Mouse (Mus musculus): ENCODE measurements at regions not wholly inside any gene's neighbourhood (a gene's known extent, or its start where the extent isn't known, plus 50 kb on each side); places are given as distances from the start of the nearest gene placed in this dataset.

- no peaks in the 10 kb centered on the region for H3K36me3 ChIP-seq (ENCODE audit: control insufficient read depth, insufficient read depth)
- 74% methylated on average over 5 of the region's 5 CpGs for WGBS
- no peak for ATAC-seq
Measured at GRCm38 (mm10) chr16:39650616-39651015, 333.5 kb upstream of the Lsamp start.

GRCm38 (mm10) chr16:39667905-39668304, 316.3 kb upstream of the Lsamp start:
- Histone ChIP-seq H3K4me2 (ENCODE audit: low read length) (no peak overlapping the region), H3K9ac (replicated peaks; ENCODE audit: low read depth, low read length) (no peak overlapping the region), H3K9me3 (ENCODE audit: control insufficient read depth, low read length) (no peaks in the 10 kb centered on the region), H3K27me3 (replicated peaks; ENCODE audit: control insufficient read depth, insufficient read depth, low read length) (no peaks in the 10 kb centered on the region), H3K36me3 (ENCODE audit: control insufficient read depth, insufficient read depth) (no peaks in the 10 kb centered on the region), H3K27ac (ENCODE audit: low read length) (no peak overlapping the region), H3K4me3 (replicated peaks; ENCODE audit: low read length) (no peak overlapping the region), H3K4me1 (replicated peaks; ENCODE audit: control insufficient read depth, insufficient read depth, low read length) (no peaks in the 10 kb centered on the region)
- no peak for ATAC-seq
- WGBS, result 63% methylated on average over 1 of the region's 1 CpGs

More at GRCm38 (mm10) chr16:39650616-39651015, 333.5 kb upstream of the Lsamp start:
- Histone ChIP-seq H3K4me1 (replicated peaks; ENCODE audit: control insufficient read depth, insufficient read depth, low read length) (no peaks in the 10 kb centered on the region), H3K27ac (ENCODE audit: low read length) (no peak overlapping the region), H3K27me3 (replicated peaks; ENCODE audit: control insufficient read depth, insufficient read depth, low read length) (no peaks in the 10 kb centered on the region), H3K9me3 (ENCODE audit: control insufficient read depth, low read length) (no peaks in the 10 kb centered on the region), H3K9ac (replicated peaks; ENCODE audit: low read depth, low read length) (no peak overlapping the region), H3K4me3 (replicated peaks; ENCODE audit: low read length) (no peak overlapping the region), H3K4me2 (ENCODE audit: low read length) (no peak overlapping the region)

- Histone ChIP-seq H3K4me3 (replicated peaks; ENCODE audit: low read length) (no peak overlapping the region), H3K27ac (ENCODE audit: low read length) (no peak overlapping the region), H3K27me3 (replicated peaks; ENCODE audit: control insufficient read depth, insufficient read depth, low read length) (no peaks in the 10 kb centered on the region), H3K9me3 (ENCODE audit: control insufficient read depth, low read length) (no peaks in the 10 kb centered on the region), H3K9ac (replicated peaks; ENCODE audit: low read depth, low read length) (no peak overlapping the region), H3K36me3 (ENCODE audit: control insufficient read depth, insufficient read depth) (no peaks in the 10 kb centered on the region), H3K4me1 (replicated peaks; ENCODE audit: control insufficient read depth, insufficient read depth, low read length) (no peaks in the 10 kb centered on the region), H3K4me2 (ENCODE audit: low read length) (no peak overlapping the region)
- 60% methylated on average over 5 of the region's 5 CpGs for WGBS
- ATAC-seq, result no peak
Measured at GRCm38 (mm10) chr16:39672096-39672985, 311.8 kb upstream of the Lsamp start.

DNA sequence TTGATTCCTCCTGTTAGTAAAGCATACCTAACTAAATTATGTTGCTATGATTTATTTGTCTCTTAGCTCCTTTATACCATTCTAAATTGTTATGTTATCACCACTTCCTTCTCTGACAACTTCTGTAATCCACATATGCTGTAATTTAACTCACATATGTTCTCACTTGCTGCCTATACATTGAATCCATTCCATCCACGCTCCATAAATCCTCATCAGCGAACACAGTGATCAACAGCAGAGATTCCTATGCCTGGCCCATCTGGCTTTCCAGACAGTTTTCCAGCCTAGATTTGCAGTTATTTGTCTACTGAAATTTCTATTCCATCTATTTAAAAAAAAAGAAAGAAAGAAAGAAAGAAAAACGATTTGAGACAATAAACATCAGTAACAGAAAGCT, 308.4 kb upstream of the Lsamp start:
- Histone ChIP-seq H3K4me3 (replicated peaks; ENCODE audit: low read length) (no peak overlapping the region), H3K36me3 (ENCODE audit: control insufficient read depth, insufficient read depth) (no peaks in the 10 kb centered on the region), H3K27ac (ENCODE audit: low read length) (no peak overlapping the region), H3K9ac (replicated peaks; ENCODE audit: low read depth, low read length) (no peak overlapping the region), H3K9me3 (ENCODE audit: control insufficient read depth, low read length) (no peaks in the 10 kb centered on the region), H3K4me2 (ENCODE audit: low read length) (no peak overlapping the region), H3K4me1 (replicated peaks; ENCODE audit: control insufficient read depth, insufficient read depth, low read length) (no peaks in the 10 kb centered on the region), H3K27me3 (replicated peaks; ENCODE audit: control insufficient read depth, insufficient read depth, low read length) (no peaks in the 10 kb centered on the region)
- peak; percentile 80 for ATAC-seq
- 61% methylated on average over 3 of the region's 3 CpGs for WGBS

GRCm38 (mm10) chr16:39678285-39678684, 305.9 kb upstream of the Lsamp start:
- no peaks in the 10 kb centered on the region for H3K9me3 ChIP-seq (ENCODE audit: control insufficient read depth, low read length)
- H3K4me1 ChIP-seq (replicated peaks; ENCODE audit: control insufficient read depth, insufficient read depth, low read length), result no peaks in the 10 kb centered on the region
- WGBS, result 71% methylated on average over 4 of the region's 4 CpGs
- H3K4me2 ChIP-seq (ENCODE audit: low read length), result no peak overlapping the region
- H3K36me3 ChIP-seq (ENCODE audit: control insufficient read depth, insufficient read depth), result no peaks in the 10 kb centered on the region
- H3K27ac ChIP-seq (ENCODE audit: low read length), result no peak overlapping the region
- no peak overlapping the region for H3K4me3 ChIP-seq (replicated peaks; ENCODE audit: low read length)
- H3K27me3 ChIP-seq (replicated peaks; ENCODE audit: control insufficient read depth, insufficient read depth, low read length), result no peaks in the 10 kb centered on the region
- ATAC-seq, result no peak
- H3K9ac ChIP-seq (replicated peaks; ENCODE audit: low read depth, low read length), result no peak overlapping the region

- no peaks in the 10 kb centered on the region for H3K9me3 ChIP-seq (ENCODE audit: control insufficient read depth, low read length)
- no peak overlapping the region for H3K4me2 ChIP-seq (ENCODE audit: low read length)
- no peak overlapping the region for H3K9ac ChIP-seq (replicated peaks; ENCODE audit: low read depth, low read length)
- WGBS, result 69% methylated on average over 2 of the region's 2 CpGs
- no peaks in the 10 kb centered on the region for H3K27me3 ChIP-seq (replicated peaks; ENCODE audit: control insufficient read depth, insufficient read depth, low read length)
- H3K36me3 ChIP-seq (ENCODE audit: control insufficient read depth, insufficient read depth), result no peaks in the 10 kb centered on the region
- H3K4me3 ChIP-seq (replicated peaks; ENCODE audit: low read length), result no peak overlapping the region
- ATAC-seq, result no peak
- no peaks in the 10 kb centered on the region for H3K4me1 ChIP-seq (replicated peaks; ENCODE audit: control insufficient read depth, insufficient read depth, low read length)
- no peak overlapping the region for H3K27ac ChIP-seq (ENCODE audit: low read length)
Measured at GRCm38 (mm10) chr16:39693061-39693460, 291.1 kb upstream of the Lsamp start.

DNA sequence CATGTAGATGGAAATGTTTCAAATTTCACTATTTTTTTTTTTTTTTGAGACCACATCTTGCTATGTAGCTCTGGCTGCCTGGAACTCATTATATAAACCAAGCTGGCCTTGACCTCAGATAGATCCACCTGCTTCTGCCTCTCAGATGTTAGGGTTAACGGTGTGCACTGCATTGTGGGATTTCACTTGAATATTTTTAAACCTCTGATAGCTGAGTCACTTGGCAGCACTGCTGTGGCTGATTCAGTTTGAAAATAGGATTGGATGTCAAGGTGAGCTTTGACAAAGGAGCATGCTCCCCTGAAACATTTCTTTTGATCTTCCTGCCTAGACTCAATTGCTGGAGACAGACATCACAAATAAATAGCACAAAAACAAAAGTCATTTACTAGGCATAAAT, 288.3 kb upstream of the Lsamp start:
- 90% methylated on average over 1 of the region's 1 CpGs for WGBS

GRCm38 (mm10) chr16:39699201-39699600, 285.0 kb upstream of the Lsamp start:
- no peaks in the 10 kb centered on the region for H3K36me3 ChIP-seq (ENCODE audit: control insufficient read depth, insufficient read depth)
- no peaks in the 10 kb centered on the region for H3K4me1 ChIP-seq (replicated peaks; ENCODE audit: control insufficient read depth, insufficient read depth, low read length)
- no peaks in the 10 kb centered on the region for H3K9me3 ChIP-seq (ENCODE audit: control insufficient read depth, low read length)
- no peak overlapping the region for H3K4me3 ChIP-seq (replicated peaks; ENCODE audit: low read length)
- no peak overlapping the region for H3K27ac ChIP-seq (ENCODE audit: low read length)
- WGBS, result 83% methylated on average over 1 of the region's 1 CpGs
- H3K4me2 ChIP-seq (ENCODE audit: low read length), result no peak overlapping the region
- no peaks in the 10 kb centered on the region for H3K27me3 ChIP-seq (replicated peaks; ENCODE audit: control insufficient read depth, insufficient read depth, low read length)
- H3K9ac ChIP-seq (replicated peaks; ENCODE audit: low read depth, low read length), result no peak overlapping the region
- no peak for ATAC-seq

More for the DNA sequence above, 288.3 kb upstream of the Lsamp start:
- H3K9ac ChIP-seq (replicated peaks; ENCODE audit: low read depth, low read length), result no peak overlapping the region
- ATAC-seq, result no peak
- no peaks in the 10 kb centered on the region for H3K9me3 ChIP-seq (ENCODE audit: control insufficient read depth, low read length)
- no peak overlapping the region for H3K4me2 ChIP-seq (ENCODE audit: low read length)
- H3K4me1 ChIP-seq (replicated peaks; ENCODE audit: control insufficient read depth, insufficient read depth, low read length), result no peaks in the 10 kb centered on the region
- no peak overlapping the region for H3K4me3 ChIP-seq (replicated peaks; ENCODE audit: low read length)
- H3K27me3 ChIP-seq (replicated peaks; ENCODE audit: control insufficient read depth, insufficient read depth, low read length), result no peaks in the 10 kb centered on the region
- H3K36me3 ChIP-seq (ENCODE audit: control insufficient read depth, insufficient read depth), result no peaks in the 10 kb centered on the region
- no peak overlapping the region for H3K27ac ChIP-seq (ENCODE audit: low read length)

DNA sequence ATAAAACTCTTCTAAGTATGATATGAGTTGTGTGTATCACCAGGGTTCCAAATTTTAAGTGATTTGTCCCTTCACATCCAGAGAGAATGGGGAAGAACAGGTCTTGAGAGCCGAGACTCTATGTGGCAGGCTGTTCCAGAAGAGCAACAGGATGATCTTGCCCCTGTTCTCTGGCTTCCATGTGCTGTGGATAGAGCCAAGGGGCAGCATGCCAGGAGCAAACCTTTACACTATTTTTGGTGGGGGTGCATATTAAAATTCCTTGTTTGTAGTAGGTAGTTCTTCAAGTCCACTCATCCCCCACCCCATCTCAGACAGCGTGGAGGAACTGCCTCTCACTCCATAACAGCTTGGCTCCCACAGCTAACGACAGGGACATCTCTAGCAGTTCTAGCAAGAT, 278.0 kb upstream of the Lsamp start:
- ATAC-seq, result no peak
- Histone ChIP-seq H3K9ac (replicated peaks; ENCODE audit: low read depth, low read length) (no peak overlapping the region), H3K27ac (ENCODE audit: low read length) (no peak overlapping the region), H3K4me2 (ENCODE audit: low read length) (no peak overlapping the region), H3K9me3 (ENCODE audit: control insufficient read depth, low read length) (no peaks in the 10 kb centered on the region), H3K36me3 (ENCODE audit: control insufficient read depth, insufficient read depth) (no peaks in the 10 kb centered on the region), H3K4me3 (replicated peaks; ENCODE audit: low read length) (no peak overlapping the region), H3K4me1 (replicated peaks; ENCODE audit: control insufficient read depth, insufficient read depth, low read length) (no peaks in the 10 kb centered on the region), H3K27me3 (replicated peaks; ENCODE audit: control insufficient read depth, insufficient read depth, low read length) (no peaks in the 10 kb centered on the region)
- WGBS, result 72% methylated on average over 3 of the region's 3 CpGs

Data from forebrain, embryonic 16.5 days (tissue).